Mouse (Mus musculus) bone marrow, adult 2 months (tissue): ENCODE measurements around the gene Stx16. TPM values are rescaled to one million over a fixed set of nuclear protein-coding genes. Genes with fewer than 3 reads are reported as not detected.

ENCODE experiments used
- H3K27ac ChIP-seq: fragments of 200-500 bp; 2 replicates; pipeline ENCODE4 v1.5.1; 2012; ENCODE audit warnings: low read depth, mild to moderate bottlenecking, control low read depth, inconsistent platforms, low read length; ENCODE audit not compliant: control insufficient read depth, poor library complexity, insufficient read depth
- H3K4me1 ChIP-seq: fragments of 200-500 bp; 2 replicates; pipeline ENCODE4 v1.6.1; 2011; ENCODE audit warnings: low read length; ENCODE audit not compliant: control insufficient read depth, insufficient read depth
- H3K4me3 ChIP-seq: fragments of 200-500 bp; replicated peaks from 2 replicates; pipeline ENCODE3; 2011; ENCODE audit warnings: mild to moderate bottlenecking, low read depth, low read length, control low read depth; ENCODE audit not compliant: control insufficient read depth
- CTCF ChIP-seq: fragments of 200-500 bp; IDR thresholded peaks from 2 replicates; pipeline ENCODE4 v1.5.1; 2011; ENCODE audit warnings: low read length, control low read depth; ENCODE audit not compliant: control insufficient read depth, insufficient read depth
- POLR2A ChIP-seq: fragments of 200-500 bp; IDR thresholded peaks from 2 replicates; pipeline ENCODE4 v1.6.1; 2011; ENCODE audit warnings: low read depth, mild to moderate bottlenecking, control low read depth, low read length, borderline replicate concordance; ENCODE audit not compliant: control insufficient read depth
- WGBS: fragments of 180-500 bp; shearing (Covaris S2); methylation state at CpG from one replicate; pipeline ENCODE4 v1.1.7; 2018; 5-methylcytosine and 5-hydroxymethylcytosine counted together
- polyA plus RNA-seq: library from polyadenylated mRNA; stranded (reverse); fragments of >200 nt; gene quantifications from 2 replicates; pipeline ENCODE4 v1.2.4, GENCODE M21; 2011; ENCODE audit warnings: low replicate concordance; ENCODE audit not compliant: missing spikeins, insufficient read depth, insufficient read length

Gene Stx16
- polyA plus RNA-seq, 1 experiment = 45.9 TPM

DNA sequence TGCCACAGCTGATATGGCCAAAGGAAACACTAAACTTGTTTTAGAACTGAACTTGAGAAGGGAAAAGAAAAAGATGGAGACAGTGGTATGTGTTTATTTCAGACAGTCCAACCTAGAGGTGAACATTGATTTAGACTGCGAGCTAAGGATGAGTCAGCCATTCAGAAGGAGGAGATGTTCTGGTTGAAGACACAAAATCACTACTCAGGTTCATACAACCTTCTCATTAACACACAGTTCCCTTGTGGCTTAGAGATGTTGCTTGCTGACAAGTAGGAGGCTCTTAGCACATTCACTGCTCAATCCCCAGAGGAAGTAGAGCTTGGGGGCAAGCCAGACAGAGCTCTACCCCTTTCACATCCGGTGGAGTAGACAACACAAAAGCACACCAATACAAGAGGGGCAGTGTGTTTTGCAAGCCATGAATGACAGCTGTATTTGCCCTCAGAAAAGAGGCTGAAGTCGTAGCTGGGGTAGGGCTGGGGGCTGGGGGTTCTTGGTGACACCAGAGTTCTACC, 6.5 kb upstream of the Stx16 start:
- H3K27ac ChIP-seq = no peak overlapping the region
- TF ChIP-seq CTCF = no peak
- no peak for TF ChIP-seq POLR2A
- 26% methylated on average over 3 of the region's 3 CpGs for WGBS
- no peak overlapping the region for H3K4me3 ChIP-seq
- H3K4me1 ChIP-seq = no peaks in the 10 kb centered on the region

- no peak overlapping the region for H3K4me3 ChIP-seq
- WGBS = 80% methylated on average over 5 of the region's 5 CpGs
Measured at GRCm38 (mm10) chr2:174071406-174071805, 4.7 kb upstream of the Stx16 start.

DNA sequence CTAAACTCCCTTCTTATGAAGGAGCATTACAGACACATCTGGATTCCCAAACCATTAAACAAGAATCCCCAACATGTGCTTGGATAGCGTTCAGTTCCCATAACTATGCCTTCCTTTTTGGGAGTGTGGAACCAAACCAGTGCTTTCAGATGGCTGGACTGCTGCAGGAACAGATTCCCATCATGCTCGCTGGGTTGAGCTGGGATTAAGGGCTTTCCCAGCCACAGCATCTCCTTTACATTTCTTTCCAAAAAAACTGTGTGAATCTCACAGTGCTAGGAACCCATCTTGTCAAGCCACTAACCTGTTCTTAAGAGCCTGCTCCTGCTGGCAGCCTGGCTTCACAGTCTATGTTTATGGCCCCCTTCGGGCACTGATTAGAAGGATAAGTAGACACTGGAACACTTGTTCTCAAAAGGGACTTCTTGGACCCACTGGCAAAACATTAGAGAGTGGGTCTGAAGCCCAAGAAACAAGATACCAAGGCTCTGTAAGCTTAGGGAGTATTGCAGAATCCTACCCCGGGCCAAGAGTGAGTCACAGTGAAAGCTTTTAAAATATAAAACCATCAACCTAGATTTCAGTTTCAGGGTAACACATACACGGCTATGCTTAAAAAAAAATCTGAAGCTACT, 2.8 kb upstream of the Stx16 start:
- no peak overlapping the region for H3K27ac ChIP-seq
- no peak overlapping the region for H3K4me3 ChIP-seq
- no peaks in the 10 kb centered on the region for H3K4me1 ChIP-seq
- 79% methylated on average over 5 of the region's 5 CpGs for WGBS
- TF ChIP-seq CTCF (no peak), POLR2A (no peak)

More at GRCm38 (mm10) chr2:174071406-174071805, 4.7 kb upstream of the Stx16 start:
- Histone ChIP-seq H3K27ac (no peak overlapping the region), H3K4me1 (no peaks in the 10 kb centered on the region)
- TF ChIP-seq CTCF (no peak), POLR2A (no peak)

GRCm38 (mm10) chr2:174074621-174075020, 1.5 kb upstream of the Stx16 start:
- H3K4me1 ChIP-seq = no peaks in the 10 kb centered on the region
- H3K4me3 ChIP-seq = no peak overlapping the region
- TF ChIP-seq CTCF (no peak), POLR2A (no peak)
- 9% methylated on average over 8 of the region's 13 CpGs for WGBS
- H3K27ac ChIP-seq = no peak overlapping the region

DNA sequence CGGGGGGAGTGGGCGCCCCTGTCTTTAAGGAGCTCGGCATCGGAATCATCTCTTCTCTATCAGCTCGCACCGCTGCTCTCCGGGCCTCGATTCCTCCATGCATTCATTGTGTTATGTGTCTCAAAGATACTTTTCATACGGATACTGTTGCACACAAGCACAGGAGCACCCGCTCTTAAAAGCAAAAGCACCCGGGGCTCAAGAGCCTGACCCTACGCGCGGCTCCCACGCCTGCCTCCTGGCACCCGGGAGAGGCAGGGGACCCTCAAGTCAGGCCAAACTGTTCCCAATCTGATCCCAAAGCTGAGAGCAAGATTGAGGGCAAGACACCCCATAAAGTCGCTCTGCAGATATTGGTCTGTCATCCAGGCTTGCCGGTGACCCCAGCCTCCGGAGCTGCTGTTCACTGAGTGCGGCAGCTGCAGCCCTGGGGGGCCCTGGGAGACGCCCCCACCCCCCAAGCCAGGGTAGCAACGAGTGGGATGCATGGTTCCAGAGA, 987 bp upstream of the Stx16 start:
- H3K4me1 ChIP-seq = no peaks in the 10 kb centered on the region
- WGBS = 20% methylated on average over 22 of the region's 22 CpGs
- H3K4me3 ChIP-seq = no peak overlapping the region
- TF ChIP-seq POLR2A (no peak), CTCF (no peak)
- H3K27ac ChIP-seq = peak overlapping the region; percentile 25; the same call in 1 of the 2 replicates

DNA sequence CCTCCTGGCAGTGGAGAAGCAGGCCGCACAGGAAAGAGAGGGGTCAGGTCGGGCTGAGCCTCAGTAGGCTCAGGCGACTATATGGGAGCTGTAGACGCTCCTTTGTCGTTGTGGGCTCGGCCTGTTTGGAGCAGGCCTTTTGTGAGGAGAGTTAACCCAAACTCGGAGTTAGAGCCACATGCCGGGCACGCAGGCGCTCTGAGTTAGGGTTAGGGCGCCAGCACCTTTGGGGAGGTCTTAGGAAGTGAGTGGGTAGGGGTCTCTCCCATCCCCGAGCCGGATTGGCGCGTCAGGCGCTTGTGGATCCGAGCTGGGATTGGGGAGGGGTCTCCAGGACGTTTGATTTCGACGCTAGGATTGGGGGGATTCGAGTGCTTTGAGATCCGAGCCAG, 321 bp downstream of the Stx16 start:
- under 1% methylated on average over 22 of the region's 22 CpGs for WGBS
- Histone ChIP-seq H3K27ac (peak overlapping the region; percentile 63), H3K4me3 (peak overlapping the region; percentile 85), H3K4me1 (no peaks in the 10 kb centered on the region)
- TF ChIP-seq POLR2A = no peak

DNA sequence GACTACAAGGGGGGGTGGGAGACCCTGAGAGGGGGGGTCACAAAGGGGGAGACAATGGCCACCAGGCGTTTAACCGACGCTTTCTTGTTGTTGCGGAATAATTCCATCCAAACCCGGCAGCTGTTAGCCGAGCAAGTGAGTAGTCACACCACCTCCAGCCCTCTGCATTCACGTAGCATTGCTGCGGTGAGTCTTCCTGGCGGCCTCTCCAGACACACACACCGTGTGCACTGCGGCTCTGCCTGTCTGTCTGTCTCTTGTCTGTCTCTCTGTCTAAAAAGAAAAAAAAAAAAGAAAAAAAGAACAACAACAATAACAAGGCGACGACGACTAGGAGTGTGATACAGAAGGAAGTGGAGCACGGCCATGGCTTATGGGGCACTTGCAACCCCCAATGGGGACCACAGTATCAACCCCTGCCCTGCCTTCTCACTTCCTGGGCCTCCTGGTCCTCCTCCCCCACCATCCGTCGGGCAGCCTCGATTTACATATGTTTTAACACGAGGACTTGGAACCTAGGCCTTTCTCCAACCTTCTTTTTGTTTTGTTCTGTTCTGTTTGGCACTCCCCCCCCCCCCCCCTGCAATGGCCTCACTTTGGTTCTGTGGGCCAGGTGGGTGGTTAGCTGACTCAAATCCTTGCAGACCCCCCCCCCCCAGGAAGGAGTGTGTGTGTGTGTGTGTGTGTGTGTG, 1.0 kb downstream of the Stx16 start:
- WGBS = under 1% methylated on average over 19 of the region's 19 CpGs
- Histone ChIP-seq H3K27ac (peak overlapping the region; percentile 63), H3K4me3 (peak overlapping the region; percentile 85), H3K4me1 (no peaks in the 10 kb centered on the region)
- TF ChIP-seq POLR2A (peak; percentile 26; the same call in 1 of the 2 replicates), CTCF (no peak)

DNA sequence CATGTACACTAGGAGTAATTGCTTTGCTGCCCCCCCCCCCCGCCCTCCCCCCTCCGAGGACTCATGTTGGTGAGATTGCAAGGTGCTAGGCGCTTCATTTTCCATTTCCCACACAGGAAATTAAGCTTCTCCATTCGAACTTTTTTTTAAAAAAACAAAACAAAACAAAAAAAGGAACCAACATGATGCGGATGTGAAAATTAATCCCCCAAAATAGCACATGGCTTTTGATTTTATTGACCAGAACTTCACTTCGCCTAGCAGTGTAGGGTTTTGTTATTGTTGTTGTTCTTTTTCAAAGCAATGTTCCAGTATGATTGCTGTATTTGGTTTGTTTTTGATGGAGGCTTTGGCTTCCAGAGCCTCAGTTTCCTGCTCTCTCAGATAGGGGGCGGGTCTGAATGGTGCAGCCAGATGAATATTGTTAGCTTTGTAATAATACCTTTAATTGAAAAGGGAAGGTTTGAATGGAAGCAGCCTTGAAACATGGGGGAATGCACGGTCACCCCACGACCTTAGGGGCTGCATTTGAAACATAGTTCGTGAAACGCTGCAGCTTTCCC, 1.7 kb downstream of the Stx16 start:
- TF ChIP-seq CTCF = no peak
- no peak for TF ChIP-seq POLR2A

DNA sequence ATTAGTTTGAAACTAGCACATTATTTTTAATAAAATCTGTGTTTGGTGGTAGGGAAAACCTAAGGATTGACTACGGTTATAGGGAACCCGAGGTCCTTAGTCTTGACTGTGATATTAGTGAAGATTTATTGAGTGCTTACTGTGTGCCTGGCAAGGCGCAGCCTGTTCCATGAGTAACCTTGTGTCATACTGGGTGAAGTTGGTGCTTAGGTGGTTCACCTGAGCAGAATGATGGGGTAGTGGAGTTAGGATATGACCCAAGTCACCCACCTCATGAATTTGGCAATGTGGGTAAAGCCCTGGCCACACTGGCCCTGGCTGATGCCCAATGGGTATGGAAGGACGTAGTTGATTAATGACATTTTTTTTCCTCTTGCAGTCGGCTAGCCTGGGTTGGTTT, 5.7 kb downstream of the Stx16 start:
- 74% methylated on average over 5 of the region's 5 CpGs for WGBS
- no peak overlapping the region for H3K4me3 ChIP-seq
- no peak overlapping the region for H3K27ac ChIP-seq
- no peaks in the 10 kb centered on the region for H3K4me1 ChIP-seq
- TF ChIP-seq POLR2A (no peak), CTCF (no peak)

More for the DNA sequence above, 1.7 kb downstream of the Stx16 start:
- no peak overlapping the region for H3K27ac ChIP-seq
- peak overlapping the region; percentile 47 for H3K4me3 ChIP-seq
- no peaks in the 10 kb centered on the region for H3K4me1 ChIP-seq
- WGBS = 2% methylated on average over 11 of the region's 11 CpGs
